Mouse (Mus musculus) stomach, postnatal 0 days (tissue): ENCODE results near the gene 1700001O22Rik. TPM values are rescaled to one million over a fixed set of nuclear protein-coding genes. Genes with fewer than 3 reads are reported as not detected.
A peak's percentile ranks its signal among the peaks of the same experiment; 100 is the strongest.

Experiments used
- ATAC-seq: fragments of 200-750 bp; cut with Nextera tagmentation; 2 replicates; pipeline ENCODE4 v1.8.0; 2017; ENCODE audit not compliant: low FRiP score, low TSS enrichment
- DNase-seq: peaks from one replicate; pipeline ENCODE4 v3.0.0-alpha.2; 2016; ENCODE audit warnings: low spot score
- H3K27ac ChIP-seq: fragments of 300-500 bp; sonication (generic); replicated peaks from 2 replicates; pipeline ENCODE4 v1.5.1; 2014; ENCODE audit warnings: mild to moderate bottlenecking, control low read depth
- H3K27me3 ChIP-seq: fragments of 300-500 bp; sonication (generic); 2 replicates; pipeline ENCODE4 v1.6.1; 2014; ENCODE audit warnings: low read length; ENCODE audit not compliant: control insufficient read depth, insufficient read depth
- H3K36me3 ChIP-seq: fragments of 300-500 bp; sonication (generic); 2 replicates; pipeline ENCODE4 v1.6.1; 2014; ENCODE audit warnings: low read length, mixed read lengths; ENCODE audit not compliant: control insufficient read depth, insufficient read depth
- H3K4me1 ChIP-seq: fragments of 300-500 bp; sonication (generic); replicated peaks from 2 replicates; pipeline ENCODE4 v1.6.1; 2014; ENCODE audit warnings: antibody characterized with exemption; ENCODE audit not compliant: control insufficient read depth, insufficient read depth
- H3K4me2 ChIP-seq: fragments of 300-500 bp; sonication (generic); replicated peaks from 2 replicates; pipeline ENCODE4 v1.6.1; 2014; ENCODE audit warnings: low read depth, mild to moderate bottlenecking, control low read depth, moderate library complexity
- H3K4me3 ChIP-seq: fragments of 300-500 bp; sonication (generic); 2 replicates; pipeline ENCODE4 v1.5.1; 2014; ENCODE audit warnings: low read depth, low read length, control low read depth
- H3K9ac ChIP-seq: fragments of 300-500 bp; sonication (generic); 2 replicates; pipeline ENCODE4 v1.6.1; 2014; ENCODE audit warnings: mild to moderate bottlenecking, low read length, control low read depth, mixed read lengths
- H3K9me3 ChIP-seq: fragments of 300-500 bp; sonication (generic); 2 replicates; pipeline ENCODE4 v1.6.1; 2016; ENCODE audit warnings: low read length; ENCODE audit not compliant: control insufficient read depth
- CTCF ChIP-seq: IDR thresholded peaks from 2 replicates; pipeline ENCODE4 v1.5.1; 2016; ENCODE audit warnings: antibody characterized with exemption, low read depth, mild to moderate bottlenecking, moderate library complexity
- EP300 ChIP-seq: optimal IDR thresholded peaks from 2 replicates; pipeline ENCODE3; 2016; ENCODE audit warnings: antibody characterized with exemption
- WGBS: fragments of 180-500 bp; shearing (Covaris S2); extraction: QIAGEN DNeasy Blood & Tissue Kit; methylation state at CpG from one replicate; pipeline ENCODE4 v1.1.7; 2014; 5-methylcytosine and 5-hydroxymethylcytosine counted together
- polyA plus RNA-seq: library from polyadenylated mRNA; unstranded; fragments of >200 nt; fragmentation: Nextera tagmentation; extraction: Ambion mirVana; gene quantifications from 2 replicates; pipeline ENCODE4 v1.2.1, GENCODE M21; 2015

Gene 1700001O22Rik
- polyA plus RNA-seq, 1 experiment from 2014 or later: 2.0 TPM

- peak; percentile 79 for TF ChIP-seq CTCF
- no peak for TF ChIP-seq EP300
- peak overlapping the region; percentile 34 for H3K4me3 ChIP-seq
- DNase-seq (peak; percentile 95), ATAC-seq (peak; percentile 81)
- H3K36me3 ChIP-seq: no peaks in the 10 kb centered on the region
- peak overlapping the region; percentile 50 for H3K9ac ChIP-seq
- no peaks in the 10 kb centered on the region for H3K27me3 ChIP-seq
- H3K4me1 ChIP-seq: peaks cover 5% of the 10 kb centered on the region; the same call in 1 of the 2 replicates
- peak overlapping the region; percentile 75; the same call in 1 of the 2 replicates for H3K27ac ChIP-seq
- 3% methylated on average over 48 of the region's 48 CpGs for WGBS
- peak overlapping the region; percentile 62 for H3K4me2 ChIP-seq
- H3K9me3 ChIP-seq: no peaks in the 10 kb centered on the region
Measured at GRCm38 (mm10) chr2:30794179-30795108, 9.0 kb downstream of the 1700001O22Rik start.

- H3K4me3 ChIP-seq: no peak overlapping the region
- no peak overlapping the region for H3K4me2 ChIP-seq
- H3K4me1 ChIP-seq: peaks cover 5% of the 10 kb centered on the region; the same call in 1 of the 2 replicates
- 82% methylated on average over 7 of the region's 7 CpGs for WGBS
- no peak overlapping the region for H3K9ac ChIP-seq
- TF ChIP-seq CTCF: no peak
- TF ChIP-seq EP300: no peak
- H3K9me3 ChIP-seq: no peaks in the 10 kb centered on the region
- H3K27ac ChIP-seq: no peak overlapping the region
- H3K36me3 ChIP-seq: no peaks in the 10 kb centered on the region
- H3K27me3 ChIP-seq: no peaks in the 10 kb centered on the region
- no peak for ATAC-seq
- no peak for DNase-seq
Measured at GRCm38 (mm10) chr2:30792061-30792460, 11.4 kb downstream of the 1700001O22Rik start.

GRCm38 (mm10) chr2:30787466-30787865 is 16.0 kb downstream of the 1700001O22Rik start:
- ATAC-seq: no peak

GRCm38 (mm10) chr2:30784078-30784994 is 19.1 kb downstream of the 1700001O22Rik start:
- 9% methylated on average over 39 of the region's 40 CpGs for WGBS
- peak; percentile 68 for ATAC-seq
- peak; percentile 77 for DNase-seq
- H3K4me3 ChIP-seq: peak overlapping the region; percentile 28
- no peaks in the 10 kb centered on the region for H3K27me3 ChIP-seq
- no peaks in the 10 kb centered on the region for H3K36me3 ChIP-seq
- peak overlapping the region; percentile 60 for H3K9ac ChIP-seq
- H3K9me3 ChIP-seq: no peaks in the 10 kb centered on the region
- H3K27ac ChIP-seq: peak overlapping the region; percentile 82
- TF ChIP-seq CTCF: peak; percentile 44
- no peak for TF ChIP-seq EP300
- H3K4me2 ChIP-seq: peak overlapping the region; percentile 62
- H3K4me1 ChIP-seq: no peaks in the 10 kb centered on the region; the same call in 1 of the 2 replicates

More at GRCm38 (mm10) chr2:30787466-30787865, 16.0 kb downstream of the 1700001O22Rik start:
- no peak overlapping the region for H3K27ac ChIP-seq
- H3K9me3 ChIP-seq: no peaks in the 10 kb centered on the region
- H3K27me3 ChIP-seq: no peaks in the 10 kb centered on the region
- H3K36me3 ChIP-seq: no peaks in the 10 kb centered on the region
- no peak overlapping the region for H3K4me2 ChIP-seq
- DNase-seq: no peak
- H3K4me1 ChIP-seq: no peaks in the 10 kb centered on the region; the same call in 1 of the 2 replicates
- WGBS: 68% methylated on average over 4 of the region's 4 CpGs
- no peak overlapping the region for H3K9ac ChIP-seq
- TF ChIP-seq EP300 (no peak), CTCF (no peak)
- no peak overlapping the region for H3K4me3 ChIP-seq

GRCm38 (mm10) chr2:30783346-30783745 is 20.1 kb downstream of the 1700001O22Rik start:
- Histone ChIP-seq H3K4me3 (peak overlapping the region; percentile 13; the same call in 1 of the 2 replicates), H3K4me2 (peak overlapping the region; percentile 62), H3K9me3 (no peaks in the 10 kb centered on the region), H3K27me3 (no peaks in the 10 kb centered on the region), H3K36me3 (no peaks in the 10 kb centered on the region), H3K9ac (peak overlapping the region; percentile 47), H3K27ac (peak overlapping the region; percentile 56), H3K4me1 (no peaks in the 10 kb centered on the region; the same call in 1 of the 2 replicates)
- 2% methylated on average over 13 of the region's 13 CpGs for WGBS
- TF ChIP-seq EP300 (no peak), CTCF (no peak)
- ATAC-seq: peak; percentile 71
- DNase-seq: peak; percentile 78
